Mouse (Mus musculus): Measurements from ENCODE around the gene Prpsap1.
"Not testable (repeated sequence)": the region's sequence is repeated elsewhere in the genome, so short reads cannot be mapped to it uniquely, and the experiment has no call there.

The Prpsap1 gene

DNA sequence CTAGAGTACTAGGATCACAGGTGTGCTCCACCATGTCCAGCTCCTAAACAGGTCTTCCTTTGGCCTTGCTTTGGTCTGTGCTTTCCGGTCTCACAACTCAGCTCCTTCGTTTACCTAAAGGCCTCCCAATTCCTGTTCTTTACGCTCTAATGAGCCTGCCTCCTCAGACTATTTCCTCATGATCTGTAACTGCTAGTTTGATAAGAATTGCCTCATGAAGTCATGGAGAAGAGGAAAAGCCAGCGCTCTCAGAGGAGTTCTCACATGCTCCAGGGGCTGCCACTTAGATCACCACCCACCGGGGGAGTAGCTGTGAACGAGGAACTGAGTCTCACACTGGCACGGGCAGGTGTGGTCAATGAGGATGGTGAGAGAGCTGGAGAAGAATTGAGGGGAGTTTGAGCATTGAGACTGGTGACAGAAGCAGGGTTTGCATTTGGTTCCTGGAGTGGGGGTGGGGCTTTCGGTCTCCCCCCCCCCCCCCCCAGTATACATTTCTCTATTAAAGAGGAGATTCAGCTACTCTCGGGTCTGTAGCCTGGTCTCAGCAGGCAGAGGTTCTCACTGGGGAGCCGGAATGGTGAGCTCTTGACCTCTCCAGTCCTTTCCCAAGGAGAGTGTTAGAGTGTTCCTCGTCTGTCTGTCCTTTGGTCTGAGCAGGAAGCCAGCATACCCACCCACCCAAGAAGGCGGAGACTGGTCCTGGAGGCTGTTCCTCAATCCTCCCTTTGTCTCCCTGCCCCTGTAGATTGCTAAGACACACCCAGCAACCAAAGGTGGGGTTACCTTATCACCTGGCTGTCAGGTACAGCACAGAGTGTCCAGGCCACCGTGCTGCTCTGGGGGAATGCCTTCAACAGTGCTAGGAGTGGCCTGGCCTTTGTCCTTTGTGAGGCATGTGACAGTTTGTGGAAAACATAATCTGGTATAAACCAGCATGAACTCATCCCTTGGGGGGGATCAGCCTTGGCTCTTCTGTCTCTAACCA lies 64.8 kb downstream of the Prpsap1 start:
- DNase-seq (ENCODE audit: extremely low spot score) = no peak

DNA sequence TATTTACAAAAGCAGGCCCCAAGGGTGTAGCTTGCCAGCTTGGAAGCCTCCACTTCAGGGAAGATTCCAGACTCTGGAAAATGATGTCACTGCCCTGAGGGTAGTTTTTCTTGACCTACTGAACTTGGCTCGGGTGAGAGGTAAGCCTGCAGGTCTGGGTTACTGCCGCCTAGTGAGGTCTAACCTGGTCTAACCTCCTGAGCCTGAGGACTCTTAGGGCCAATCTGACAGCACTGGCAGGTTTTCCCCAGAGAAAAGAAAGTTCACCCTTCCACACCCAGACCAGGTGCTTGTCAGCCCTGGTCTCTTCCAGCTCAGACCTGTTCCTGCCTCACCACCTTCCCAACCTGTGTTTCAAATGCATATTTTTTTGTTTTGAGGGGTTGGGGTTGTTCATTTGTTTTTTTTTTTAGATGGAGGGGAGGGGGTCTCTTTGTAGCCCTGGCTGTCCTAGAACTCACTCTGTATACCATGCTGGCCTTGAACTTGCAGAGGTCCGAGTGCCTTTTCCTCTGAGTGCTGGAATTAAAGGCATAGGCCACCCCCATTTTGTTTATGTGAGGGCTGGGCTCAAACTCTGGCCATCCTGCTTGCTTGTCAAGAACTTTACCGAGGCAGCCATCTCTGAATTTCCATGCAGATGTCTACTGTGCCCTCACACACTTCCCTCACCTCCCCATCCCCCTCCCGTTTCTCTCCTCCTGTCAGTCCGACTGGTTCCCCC lies 67.0 kb downstream of the Prpsap1 start:
- DNase-seq (ENCODE audit: extremely low spot score) = no peak

DNA sequence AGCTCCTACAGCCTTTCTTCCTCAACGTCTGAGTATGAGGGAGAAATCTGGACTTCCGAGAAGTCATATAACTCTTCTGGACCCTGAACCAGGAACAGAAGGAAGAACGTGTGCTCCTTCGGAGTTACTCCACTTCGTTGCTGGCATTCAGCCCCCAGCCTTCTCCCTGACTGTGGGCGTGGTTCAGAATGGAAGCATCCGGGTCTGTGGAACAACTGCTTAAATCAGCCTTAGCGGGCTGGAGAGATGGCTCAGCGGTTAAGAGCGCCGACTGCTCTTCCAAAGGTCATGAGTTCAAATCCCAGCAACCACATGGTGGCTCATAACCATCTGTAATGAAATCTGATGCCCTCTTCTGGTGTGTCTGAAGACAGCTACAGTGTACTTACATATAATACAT lies 67.7 kb downstream of the Prpsap1 start:
- DNase-seq (ENCODE audit: extremely low spot score) = not testable (repeated sequence)

DNA sequence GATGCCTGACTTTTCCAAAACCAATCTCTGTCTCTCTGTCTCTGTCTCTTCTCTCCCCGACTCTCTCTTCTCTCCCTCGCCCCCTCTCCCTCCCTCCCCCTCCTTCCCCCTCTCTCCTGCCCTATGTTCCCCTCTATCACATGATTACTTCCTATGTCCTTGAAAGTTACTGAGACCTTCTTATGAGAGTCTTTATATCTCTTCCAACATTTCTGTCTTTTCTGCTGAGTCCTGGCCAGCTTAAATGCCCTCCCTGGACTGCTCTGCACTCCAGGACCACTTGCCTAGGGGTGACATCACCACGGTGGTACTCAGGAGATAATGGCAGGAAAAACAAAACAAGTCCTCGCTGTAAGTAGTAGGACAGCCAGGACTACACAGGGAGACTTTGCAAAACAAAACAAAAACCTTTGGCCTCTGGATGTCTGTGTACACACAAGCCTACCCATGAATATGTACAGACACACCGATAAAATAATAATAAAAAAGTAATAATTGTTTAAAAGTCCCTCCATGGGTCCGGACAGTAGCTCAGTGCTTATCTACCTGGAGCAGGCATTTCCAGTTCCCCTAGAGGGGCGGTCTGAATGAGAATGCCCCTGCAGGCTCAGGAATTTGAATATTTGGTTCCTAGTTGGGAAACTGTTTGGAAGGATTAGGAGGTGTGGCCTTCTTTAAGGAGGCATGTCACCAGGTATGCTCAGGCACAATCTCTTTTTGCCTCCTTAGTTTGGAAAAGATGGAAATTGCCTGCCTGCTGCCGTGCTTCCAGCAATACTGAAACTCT lies 69.2 kb downstream of the Prpsap1 start:
- DNase-seq (ENCODE audit: extremely low spot score) = no peak

DNA sequence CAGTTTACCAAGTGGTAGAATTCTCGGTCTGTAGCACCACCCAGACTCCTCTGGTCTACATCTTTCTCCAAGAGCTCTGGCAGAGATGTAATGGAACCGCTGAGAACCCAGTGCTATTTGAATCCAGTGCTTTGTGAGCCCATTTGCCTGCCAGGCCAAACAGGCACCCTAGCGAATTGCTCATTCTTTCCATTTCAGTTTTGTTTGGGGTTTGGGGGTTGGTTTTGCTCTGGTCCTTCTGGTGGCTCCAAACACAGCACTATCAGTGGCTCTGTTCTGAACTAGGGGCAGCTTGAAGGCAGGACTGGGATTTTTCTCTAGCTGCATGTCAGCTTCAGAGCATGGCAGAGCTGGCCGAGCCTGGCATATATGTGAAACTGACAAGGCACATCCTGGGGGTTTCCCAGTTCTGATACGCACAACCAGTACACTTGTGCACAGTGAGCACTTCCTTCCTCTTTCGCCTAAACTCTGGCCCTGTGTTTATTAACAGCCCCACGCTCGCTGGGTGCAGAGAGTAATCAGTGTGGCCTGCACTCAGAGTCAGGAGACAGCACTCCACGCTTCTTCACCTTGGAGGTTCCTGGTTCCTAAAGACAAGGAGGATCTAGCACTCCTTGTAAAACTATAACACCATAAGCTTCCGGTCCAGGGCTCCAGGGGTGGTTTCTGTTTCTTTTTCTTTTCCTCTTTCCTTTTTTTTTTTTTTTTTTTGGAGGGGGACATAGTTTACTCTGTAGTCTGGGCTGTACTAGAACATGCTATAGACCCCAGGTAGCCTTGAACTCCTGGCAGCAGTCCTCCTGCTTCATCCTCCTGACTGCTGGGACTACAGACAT lies 70.0 kb downstream of the Prpsap1 start:
- no peak for DNase-seq (ENCODE audit: extremely low spot score)

DNA sequence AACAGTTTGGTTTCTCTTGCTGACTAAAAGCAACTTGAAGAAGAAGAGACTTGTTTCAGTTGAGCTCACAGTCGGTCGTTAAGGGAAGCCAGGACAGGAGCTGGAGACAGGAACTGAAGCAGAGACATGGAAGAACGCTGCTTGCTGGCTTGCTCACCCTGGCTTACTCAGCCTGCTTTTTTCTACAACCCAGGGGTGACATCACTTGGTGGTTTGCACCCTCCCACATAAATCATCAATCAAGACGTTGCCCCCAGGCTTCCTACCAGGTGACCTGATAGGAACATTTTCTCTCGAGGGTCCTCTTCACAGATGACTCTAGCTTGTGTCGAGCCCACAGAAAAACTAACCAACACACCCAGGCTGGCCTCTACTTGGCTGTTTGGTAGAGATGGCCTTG lies 70.8 kb downstream of the Prpsap1 start:
- DNase-seq (ENCODE audit: extremely low spot score) = no peak

DNA sequence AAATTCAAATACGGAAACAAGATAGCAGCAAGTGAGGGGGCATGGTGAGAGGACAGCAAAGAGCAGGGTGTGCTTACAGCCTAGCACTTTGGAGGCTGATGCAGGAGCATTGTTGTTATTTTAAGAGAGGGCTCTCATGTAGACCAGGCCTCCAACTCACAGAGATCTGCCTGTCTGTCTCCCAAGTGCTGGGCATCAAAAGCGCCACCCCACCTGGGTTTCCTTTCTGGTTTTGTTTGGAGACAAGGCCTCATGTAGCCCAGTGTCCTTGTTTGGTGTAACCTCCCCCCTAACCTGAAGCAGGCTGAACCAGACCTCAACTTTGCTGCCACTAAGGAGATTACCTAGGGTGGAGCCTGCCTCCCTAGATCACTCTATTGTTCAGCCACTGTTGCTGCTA lies 71.4 kb downstream of the Prpsap1 start:
- no peak for DNase-seq (ENCODE audit: extremely low spot score)

DNA sequence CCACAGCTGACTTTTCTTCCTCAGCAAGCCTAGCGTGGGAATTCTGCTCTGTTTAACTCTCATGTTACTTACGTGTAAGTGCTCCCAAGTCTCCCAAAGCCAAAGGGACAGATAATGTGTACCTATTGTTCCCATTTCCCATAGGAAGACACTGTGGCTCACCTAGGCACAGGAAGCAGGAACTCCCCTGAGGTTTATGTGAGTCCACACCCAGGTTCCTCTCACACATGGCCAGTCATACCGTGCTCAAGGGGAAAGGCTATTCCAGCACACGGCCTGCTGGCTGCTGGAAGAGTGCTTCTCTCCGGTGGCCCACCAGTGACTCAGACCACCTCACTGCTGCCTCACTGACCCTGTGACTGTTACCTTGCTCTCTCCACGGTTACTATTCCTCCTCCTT lies 72.9 kb downstream of the Prpsap1 start:
- no peak for DNase-seq (ENCODE audit: extremely low spot score)

Measured in embryo, embryonic 9.5 days (tissue).